Mouse (Mus musculus) cerebellum, adult 9-10 months (tissue): ENCODE measurements around the gene Brca1.
"Not testable (repeated sequence)": the region's sequence is repeated elsewhere in the genome, so short reads cannot be mapped to it uniquely, and the experiment has no call there.

Source experiments
- DNase-seq: peaks from one replicate; pipeline ENCODE4 v3.0.0; 2022

Gene Brca1

GRCm38 (mm10) chr11:101468731-101469130, 83.0 kb downstream of the Brca1 start:
- DNase-seq = no peak

- no peak for DNase-seq
Measured at GRCm38 (mm10) chr11:101468263-101468688, 83.5 kb downstream of the Brca1 start.

GRCm38 (mm10) chr11:101467477-101468262, 84.1 kb downstream of the Brca1 start:
- peak; percentile 62 for DNase-seq

- DNase-seq = not testable (repeated sequence)
Measured at GRCm38 (mm10) chr11:101466552-101466950, 85.2 kb downstream of the Brca1 start.

- DNase-seq = no peak
Measured at GRCm38 (mm10) chr11:101465869-101466551, 85.7 kb downstream of the Brca1 start, which contains the start of gene Vat1. Gene Vat1, minus strand, starts transcription at chr11:101466230.

GRCm38 (mm10) chr11:101465101-101465868, 86.5 kb downstream of the Brca1 start:
- DNase-seq = no peak

GRCm38 (mm10) chr11:101464211-101465100, 87.3 kb downstream of the Brca1 start, which contains the start of gene Rnd2:
Gene Rnd2, plus strand, starts transcription at chr11:101464999.
- DNase-seq = no peak

GRCm38 (mm10) chr11:101462583-101463440, 88.9 kb downstream of the Brca1 start:
- DNase-seq = no peak

GRCm38 (mm10) chr11:101462141-101462540, 89.6 kb downstream of the Brca1 start:
- no peak for DNase-seq

- DNase-seq = no peak
Measured at GRCm38 (mm10) chr11:101460321-101460720, 91.4 kb downstream of the Brca1 start.

- no peak for DNase-seq
Measured at GRCm38 (mm10) chr11:101459716-101460115, 92.0 kb downstream of the Brca1 start.

- no peak for DNase-seq
Measured at GRCm38 (mm10) chr11:101458217-101458616, 93.5 kb downstream of the Brca1 start.

GRCm38 (mm10) chr11:101457631-101458030, 94.1 kb downstream of the Brca1 start:
- DNase-seq = no peak

GRCm38 (mm10) chr11:101455627-101456026, 96.1 kb downstream of the Brca1 start:
- DNase-seq = no peak

GRCm38 (mm10) chr11:101454702-101455101, 97.1 kb downstream of the Brca1 start:
- DNase-seq = no peak

- no peak for DNase-seq
Measured at GRCm38 (mm10) chr11:101452093-101452774, 99.5 kb downstream of the Brca1 start.

GRCm38 (mm10) chr11:101451536-101451935, 100.2 kb downstream of the Brca1 start:
- no peak for DNase-seq

GRCm38 (mm10) chr11:101450394-101450793, 101.4 kb downstream of the Brca1 start:
- no peak for DNase-seq

- DNase-seq = not testable (repeated sequence)
Measured at GRCm38 (mm10) chr11:101449596-101449995, 102.2 kb downstream of the Brca1 start.

GRCm38 (mm10) chr11:101448899-101449298, 102.9 kb downstream of the Brca1 start:
- no peak for DNase-seq
